Mouse (Mus musculus): ENCODE data around the gene Apoa4.
A peak's percentile ranks its signal among the peaks of the same experiment; 100 is the strongest.

Apoa4 gene

DNA sequence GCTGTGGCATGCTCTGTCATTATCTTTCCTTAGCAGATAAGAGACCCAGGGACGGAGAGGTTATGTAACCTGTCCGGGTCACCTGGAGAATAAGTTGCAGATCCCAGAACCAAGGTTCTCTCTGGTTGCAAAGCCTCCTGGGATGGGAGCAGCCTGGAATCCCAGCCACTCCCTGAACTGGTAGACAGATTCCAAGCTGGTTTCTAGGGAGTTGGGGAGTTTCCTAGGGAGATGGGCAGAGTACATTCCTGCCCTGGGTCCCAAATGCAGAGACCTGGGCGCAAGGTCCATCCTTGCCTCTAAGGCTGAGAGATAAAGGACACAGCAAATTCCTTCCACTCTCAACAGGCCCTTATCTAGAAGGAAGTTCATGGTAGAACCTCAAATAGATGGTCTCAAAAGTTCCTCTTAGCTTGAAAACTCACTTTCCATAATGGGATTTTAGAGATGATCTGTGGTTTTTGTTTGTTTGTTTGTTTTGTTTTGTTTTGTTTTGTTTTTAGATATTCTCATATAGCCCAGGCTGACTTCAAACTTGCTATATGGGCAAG lies 13.4 kb upstream of the Apoa4 start:
- no peak for DNase-seq

DNA sequence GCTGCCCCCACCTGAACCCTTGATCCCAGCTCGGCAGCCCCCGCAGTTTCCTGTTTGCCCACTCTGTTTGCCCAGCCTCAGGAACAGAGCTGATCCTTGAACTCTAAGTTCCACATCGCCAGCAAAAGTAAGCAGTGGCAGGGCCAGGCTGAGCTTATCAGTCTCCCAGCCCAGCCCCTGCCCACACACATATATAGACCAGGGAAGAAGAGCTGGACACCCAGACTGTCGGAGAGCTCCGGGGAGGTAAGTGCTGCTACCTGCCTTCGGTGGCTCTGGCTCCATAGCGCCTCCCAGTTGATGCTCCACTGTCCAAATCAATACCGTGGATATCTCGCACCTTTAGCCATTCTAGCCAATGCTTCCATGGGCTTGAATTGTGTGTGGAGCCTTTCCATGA lies 12.0 kb upstream of the Apoa4 start, which contains the start of gene Apoa1:
Gene Apoa1 (plus strand): TSS at position 90 of the 400 bp plus-strand sequence.
- no peak for DNase-seq

- peak; percentile 91 for DNase-seq
These were observed 10.7 kb upstream of the Apoa4 start for GRCm38 (mm10) chr9:46229573-46230449.

DNA sequence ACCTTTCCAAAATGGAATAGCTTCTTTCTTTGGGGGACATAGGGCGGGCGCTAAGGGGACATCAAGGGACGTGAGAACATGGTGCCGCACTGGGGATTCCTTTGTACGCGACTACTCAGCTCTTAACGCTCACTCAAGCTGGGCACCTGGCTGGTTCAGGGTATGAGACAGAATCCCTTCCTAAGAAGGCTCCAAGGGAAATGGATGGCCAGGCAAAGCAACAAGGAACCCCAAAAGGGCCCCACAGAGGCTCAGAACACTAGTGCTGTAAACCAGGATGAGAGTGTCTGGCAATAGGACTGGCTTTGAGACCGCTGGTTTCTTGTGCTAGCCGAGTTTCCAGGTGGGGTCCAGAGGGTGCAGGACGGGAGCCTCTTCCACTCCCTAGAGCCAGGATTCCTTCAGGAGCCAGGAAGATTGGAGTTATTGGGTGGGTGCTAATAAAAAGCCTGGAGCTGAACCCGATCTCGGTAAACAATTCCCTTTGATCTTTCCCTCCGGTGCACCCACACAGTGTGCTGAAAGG lies 10.0 kb upstream of the Apoa4 start:
- no peak for DNase-seq

DNA sequence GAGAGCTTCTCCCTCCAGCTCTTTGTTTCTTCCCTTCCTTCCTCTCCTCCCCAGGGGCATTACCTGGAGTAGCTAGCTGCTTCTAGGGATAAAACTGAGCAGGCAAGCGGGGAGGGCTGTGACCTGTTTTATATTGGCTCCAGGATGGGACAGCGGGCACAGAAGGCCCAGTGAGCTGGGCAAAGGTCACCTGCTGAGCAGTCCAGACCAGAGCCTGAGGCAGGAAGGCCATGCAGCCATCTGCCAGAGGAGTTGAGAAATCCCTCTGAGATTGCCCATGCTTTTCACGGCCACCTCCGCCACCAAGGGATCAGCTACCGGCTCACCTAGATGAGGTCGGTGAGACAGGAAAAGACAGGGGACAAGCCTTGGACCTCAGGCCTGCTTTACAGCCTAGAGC lies 5.3 kb upstream of the Apoa4 start:
- DNase-seq, result peak; percentile 58

DNA sequence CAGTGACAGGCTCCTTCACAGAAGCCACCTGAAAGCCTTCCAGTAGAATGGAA lies 5.1 kb upstream of the Apoa4 start, which contains the start of gene Apoc3:
Gene Apoc3 (minus strand): TSS at position 41 of the 53 bp plus-strand sequence.
- DNase-seq, result no peak

GRCm38 (mm10) chr9:46235649-46236048 lies 4.8 kb upstream of the Apoa4 start:
- DNase-seq, result no peak

DNA sequence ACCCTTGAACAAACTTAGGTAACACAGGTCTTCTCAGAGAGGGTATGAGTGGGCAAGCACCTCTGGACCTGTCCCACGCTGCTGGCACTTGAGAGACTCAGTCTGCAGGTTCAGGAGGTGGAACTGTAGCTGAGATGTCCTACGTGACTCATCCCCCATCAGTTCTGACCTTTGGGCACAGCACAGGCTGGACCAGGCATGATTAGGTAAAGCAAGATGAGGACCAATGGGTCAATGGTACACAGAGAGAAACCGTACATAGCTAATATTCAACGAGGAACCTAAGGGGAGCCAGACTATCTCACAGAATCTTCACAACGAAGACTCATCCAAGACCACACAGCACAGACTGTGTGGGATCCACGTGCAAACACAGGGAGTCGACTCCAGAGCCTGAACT lies 1.6 kb upstream of the Apoa4 start:
- no peak for DNase-seq

- no peak for DNase-seq
These were observed 1.3 kb downstream of the Apoa4 start for GRCm38 (mm10) chr9:46241818-46242217.

DNA sequence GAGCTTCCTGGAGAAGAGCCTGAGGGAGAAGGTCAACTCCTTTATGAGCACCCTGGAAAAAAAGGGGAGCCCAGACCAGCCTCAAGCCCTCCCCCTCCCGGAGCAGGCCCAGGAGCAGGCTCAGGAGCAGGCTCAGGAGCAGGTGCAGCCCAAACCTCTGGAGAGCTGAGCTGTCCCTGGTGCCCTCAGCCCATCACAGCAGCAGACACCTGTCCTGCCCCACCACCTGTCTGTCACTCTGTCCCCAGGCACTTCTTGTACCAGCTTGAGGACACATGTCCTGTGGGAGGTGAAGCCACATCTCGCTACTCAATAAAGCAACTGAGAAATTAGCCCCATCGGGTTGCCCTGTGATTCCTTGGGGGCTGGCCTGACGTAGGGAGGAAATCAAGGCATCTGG lies 2.6 kb downstream of the Apoa4 start:
- no peak for DNase-seq

- no peak for DNase-seq
These were observed 3.1 kb downstream of the Apoa4 start for GRCm38 (mm10) chr9:46243584-46243983.

DNA sequence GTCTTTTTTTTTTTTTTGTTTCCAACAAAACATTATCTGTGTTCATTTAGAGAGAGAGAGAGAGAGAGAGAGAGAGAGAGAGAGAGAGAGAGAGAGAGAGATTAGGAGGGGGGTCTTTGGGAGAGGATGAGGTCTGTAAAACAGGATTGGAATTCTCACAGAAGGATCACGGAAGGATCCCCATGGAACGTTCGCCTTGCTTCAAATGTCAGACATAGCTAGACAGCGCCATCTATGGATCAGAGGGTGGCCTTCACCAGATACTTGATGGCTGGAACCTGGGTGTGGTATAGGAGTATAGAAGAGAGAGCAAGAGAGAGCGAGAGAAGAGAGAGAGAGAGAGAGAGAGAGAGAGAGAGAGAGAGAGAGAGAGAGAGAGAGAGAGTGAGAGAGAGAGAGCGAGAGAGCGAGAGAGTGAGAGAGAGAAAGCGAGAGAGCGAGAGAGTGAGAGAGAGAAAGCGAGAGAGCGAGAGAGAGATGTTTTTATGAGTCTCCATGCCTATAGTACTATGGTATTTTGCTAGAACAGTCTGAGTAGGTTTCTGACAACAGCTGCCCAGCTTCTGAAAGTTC lies 6.3 kb downstream of the Apoa4 start:
- DNase-seq, result peak; percentile 72

GRCm38 (mm10) chr9:46256177-46256576 lies 15.7 kb downstream of the Apoa4 start:
- DNase-seq, result no peak

GRCm38 (mm10) chr9:46256658-46257385 lies 16.3 kb downstream of the Apoa4 start:
- DNase-seq, result no peak

DNA sequence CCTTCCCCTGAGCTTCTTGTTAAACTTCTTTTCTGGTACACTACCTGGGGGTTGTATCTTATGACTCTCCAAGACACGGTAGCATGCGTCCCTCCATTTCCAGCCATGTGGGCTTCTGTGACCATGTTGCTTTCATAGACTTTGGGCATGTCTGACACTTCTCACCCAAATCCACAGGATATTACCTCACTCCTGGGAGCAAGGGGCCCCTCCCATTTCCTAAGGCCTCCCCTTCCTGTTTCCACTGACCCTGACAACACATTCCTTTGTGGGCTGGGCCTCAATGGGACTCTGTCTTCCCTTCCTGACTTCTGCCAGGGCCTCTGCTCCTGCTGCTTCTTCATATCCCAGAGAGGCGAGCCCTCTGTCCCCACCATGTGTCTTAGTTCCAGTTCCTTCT lies 17.1 kb downstream of the Apoa4 start:
- DNase-seq, result no peak

DNA sequence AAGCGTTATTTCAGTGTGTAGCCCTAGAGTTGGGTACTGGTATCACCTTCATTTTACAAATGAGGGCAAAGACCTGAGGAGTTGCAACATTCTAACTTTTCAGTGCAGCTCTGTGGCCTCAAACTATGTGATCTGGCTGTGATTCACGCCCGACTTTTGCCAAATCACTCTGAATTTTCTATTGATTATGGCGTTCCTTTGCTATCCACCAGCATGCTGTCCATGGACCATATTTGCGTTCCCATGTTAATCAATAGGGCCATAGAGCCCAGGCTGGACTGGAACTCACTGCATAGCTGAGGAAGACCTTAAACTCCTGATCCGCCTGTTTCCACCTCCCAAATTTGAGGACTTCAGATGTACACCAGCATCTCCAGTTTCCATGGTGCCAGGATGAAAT lies 18.6 kb downstream of the Apoa4 start:
- no peak for DNase-seq

GRCm38 (mm10) chr9:46261131-46261530 lies 20.6 kb downstream of the Apoa4 start:
- no peak for DNase-seq

DNA sequence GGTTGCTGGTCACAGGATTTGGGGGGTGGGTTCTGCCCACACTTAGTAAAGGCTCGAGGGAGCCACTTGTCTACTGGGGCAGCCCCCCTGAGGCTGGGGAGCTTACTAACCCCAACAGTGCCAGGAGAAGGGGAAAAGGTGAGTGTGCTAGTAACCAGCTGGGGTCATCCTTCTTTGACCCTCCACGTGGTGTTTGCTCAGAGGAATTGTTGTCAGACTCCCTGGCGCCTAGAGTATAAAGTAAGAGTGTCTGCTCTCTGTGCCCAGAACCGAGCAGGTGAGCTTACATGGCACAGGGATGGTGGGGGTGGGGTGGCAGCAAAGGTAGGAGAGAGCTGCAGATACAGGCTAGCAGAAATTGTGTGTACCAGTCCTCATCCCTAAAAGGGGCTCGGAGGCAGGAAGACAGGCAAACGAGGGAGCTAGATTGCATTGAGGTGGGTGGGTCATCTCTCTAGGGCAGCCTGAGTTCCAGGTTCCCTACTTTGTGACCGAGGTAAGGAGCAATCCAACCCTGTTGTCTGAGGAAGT lies 27.9 kb downstream of the Apoa4 start, which contains the start of gene Apoa5:
Gene Apoa5 (plus strand): TSS at position 291 of the 531 bp plus-strand sequence.
- DNase-seq, result no peak

GRCm38 (mm10) chr9:46269125-46269524 lies 28.6 kb downstream of the Apoa4 start:
- no peak for DNase-seq

GRCm38 (mm10) chr9:46270782-46271181 lies 30.3 kb downstream of the Apoa4 start:
- DNase-seq, result no peak

DNA sequence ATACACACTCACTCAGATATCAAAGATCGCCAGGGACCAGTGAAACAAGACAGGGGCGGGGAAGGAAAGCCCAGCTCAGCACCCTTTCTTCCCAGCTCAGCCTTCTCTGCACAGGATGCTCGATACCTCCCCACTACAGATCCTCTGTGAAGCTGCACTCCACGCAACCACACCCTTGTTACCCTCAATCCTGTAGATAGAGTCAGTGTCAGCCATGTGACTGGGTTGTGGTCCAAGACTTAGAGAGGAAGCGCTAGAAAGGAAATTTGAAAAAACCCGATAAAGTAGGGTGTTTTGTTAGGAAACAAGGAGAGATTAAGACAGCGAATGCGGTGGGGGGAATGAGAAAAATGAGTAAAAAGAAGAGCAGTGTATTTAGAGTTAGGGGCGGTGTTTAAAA lies 31.6 kb downstream of the Apoa4 start:
- no peak for DNase-seq

- DNase-seq, result peak; percentile 92
These were observed 32.4 kb downstream of the Apoa4 start, which contains the start of gene Zpr1 for GRCm38 (mm10) chr9:46272677-46273454. Gene Zpr1, plus strand, starts transcription at chr9:46273064.

GRCm38 (mm10) chr9:46274494-46274893 lies 34.0 kb downstream of the Apoa4 start:
- no peak for DNase-seq
